Mouse (Mus musculus): ENCODE data around the gene Serpina3f. TPM values are rescaled to one million over a fixed set of nuclear protein-coding genes. Genes with fewer than 3 reads are reported as not detected.

Serpina3f gene
- polyA plus RNA-seq, 1 experiment from 2014 or later, result 0.37 TPM

Other genes starting within 250 kb of the Serpina3f start
- gene Serpina11, start 224.6 kb upstream of the Serpina3f start, polyA plus RNA-seq (2014; fragmentation: Nextera tagmentation; extraction: Ambion mirVana), result not detected in 2 replicates
- not detected in 2 replicates for gene Serpina9, start 200.8 kb upstream of the Serpina3f start, polyA plus RNA-seq (2014; fragmentation: Nextera tagmentation; extraction: Ambion mirVana)
- gene Serpina12, start 170.1 kb upstream of the Serpina3f start, polyA plus RNA-seq (2014; fragmentation: Nextera tagmentation; extraction: Ambion mirVana), result not detected in 2 replicates
- not detected in 2 replicates for gene Serpina5, start 113.4 kb upstream of the Serpina3f start, polyA plus RNA-seq (2014; fragmentation: Nextera tagmentation; extraction: Ambion mirVana)
- gene Serpina3a, start 101.8 kb upstream of the Serpina3f start, polyA plus RNA-seq (2014; fragmentation: Nextera tagmentation; extraction: Ambion mirVana), result not detected in 2 replicates
- not detected in 2 replicates for gene Serpina3b, start 86.5 kb upstream of the Serpina3f start, polyA plus RNA-seq (2014; fragmentation: Nextera tagmentation; extraction: Ambion mirVana)
- gene Serpina3c, start 60.7 kb upstream of the Serpina3f start, polyA plus RNA-seq (2014; fragmentation: Nextera tagmentation; extraction: Ambion mirVana), result not detected in 2 replicates
- gene Serpina3g, start 21.7 kb downstream of the Serpina3f start, polyA plus RNA-seq (2014; fragmentation: Nextera tagmentation; extraction: Ambion mirVana), result 0.14 and 0.47 TPM in 2 replicates
- 0.40 TPM in 1 of 2 replicates, not detected in the other for gene Serpina3i, start 48.6 kb downstream of the Serpina3f start, polyA plus RNA-seq (2014; fragmentation: Nextera tagmentation; extraction: Ambion mirVana)
- gene Serpina3j, start 100.0 kb downstream of the Serpina3f start, polyA plus RNA-seq (2014; fragmentation: Nextera tagmentation; extraction: Ambion mirVana), result not detected in 2 replicates
- not detected in 2 replicates for gene Serpina3k, start 123.9 kb downstream of the Serpina3f start, polyA plus RNA-seq (2014; fragmentation: Nextera tagmentation; extraction: Ambion mirVana)
- not detected in 2 replicates for gene Serpina3m, start 123.9 kb downstream of the Serpina3f start, polyA plus RNA-seq (2014; fragmentation: Nextera tagmentation; extraction: Ambion mirVana)
- gene Serpina3n, start 192.2 kb downstream of the Serpina3f start, polyA plus RNA-seq (2014; fragmentation: Nextera tagmentation; extraction: Ambion mirVana), result 0.08 TPM in 1 of 2 replicates, not detected in the other

Data from hindbrain, embryonic 11.5 days (tissue).